Mouse (Mus musculus) ovary, postnatal 36 days (tissue): ENCODE results near the gene Eps15.
A peak's percentile ranks its signal among the peaks of the same experiment; 100 is the strongest.

Experiments
- DNase-seq: peaks from one replicate; pipeline ENCODE4 v3.0.0; 2022; ENCODE audit warnings: low spot score, mixed read lengths

The Eps15 gene

DNA sequence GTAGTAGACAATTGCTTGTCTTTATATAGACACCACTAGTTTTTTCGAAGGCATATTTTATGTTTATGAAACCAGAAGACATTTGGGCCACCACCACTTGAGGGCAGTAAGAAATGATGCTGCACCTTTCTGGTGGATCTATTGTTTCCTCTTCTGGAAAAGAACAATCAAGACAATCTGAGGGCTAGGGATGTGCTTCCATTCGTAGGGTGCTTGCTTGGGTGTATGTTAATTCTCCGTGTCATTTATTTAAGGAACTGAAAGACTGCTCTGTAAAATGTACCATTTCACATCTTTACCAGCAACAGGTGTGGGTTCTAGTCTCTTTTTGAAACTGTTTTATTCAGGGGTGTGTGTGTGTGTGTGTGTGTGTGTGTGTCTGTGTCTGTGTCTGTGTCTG is 11.2 kb upstream of the Eps15 start:
- DNase-seq, result no peak

DNA sequence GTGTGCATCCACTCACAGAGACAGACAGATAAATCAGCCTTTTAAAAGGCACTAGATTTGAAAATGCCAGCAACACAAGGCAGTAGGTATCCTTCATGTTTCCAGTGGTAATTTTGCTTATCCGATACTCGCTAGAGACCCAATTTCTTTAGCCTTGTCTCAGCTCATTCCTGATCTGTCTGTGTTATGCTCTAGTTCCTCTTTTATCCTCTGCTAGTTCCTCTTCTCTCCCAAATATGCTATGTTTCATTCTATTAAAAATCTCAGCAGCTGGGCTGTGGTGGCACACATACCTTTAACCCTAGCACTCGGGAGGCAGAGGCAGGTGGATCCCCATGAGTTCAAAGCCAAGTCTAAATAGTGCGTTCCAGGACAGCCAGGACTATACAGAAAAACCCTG is 8.3 kb upstream of the Eps15 start:
- DNase-seq, result no peak

DNA sequence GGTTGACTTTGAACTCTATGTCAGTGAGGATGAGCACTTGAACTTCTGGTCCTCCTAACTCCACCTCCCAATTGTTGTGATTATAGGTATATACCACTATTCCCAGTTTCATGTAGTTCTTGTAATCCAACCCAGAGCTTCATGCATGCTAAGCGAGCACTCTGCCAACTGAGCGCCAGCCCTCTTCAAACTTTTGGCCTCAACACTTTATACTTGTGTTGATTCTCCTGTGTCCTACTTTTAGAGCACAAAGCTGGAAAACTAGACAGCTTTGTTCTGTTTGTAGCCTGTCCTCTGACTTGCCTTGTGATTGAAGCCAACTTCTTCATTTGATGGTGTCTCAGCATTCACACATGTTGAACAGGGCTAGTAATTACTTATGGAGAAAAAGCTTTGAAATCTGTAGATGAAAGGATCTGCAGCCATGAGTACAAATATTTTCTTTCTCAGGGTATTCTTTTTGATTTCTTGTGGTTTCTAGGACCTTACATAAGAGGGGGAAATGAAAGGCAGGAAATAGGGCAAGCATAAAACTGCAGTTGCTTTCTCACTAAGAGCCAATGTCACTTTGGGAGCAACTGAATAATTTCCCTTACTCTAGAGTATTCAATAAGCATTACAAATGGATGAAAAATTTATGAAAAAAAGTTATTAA is 6.4 kb upstream of the Eps15 start:
- DNase-seq, result no peak

DNA sequence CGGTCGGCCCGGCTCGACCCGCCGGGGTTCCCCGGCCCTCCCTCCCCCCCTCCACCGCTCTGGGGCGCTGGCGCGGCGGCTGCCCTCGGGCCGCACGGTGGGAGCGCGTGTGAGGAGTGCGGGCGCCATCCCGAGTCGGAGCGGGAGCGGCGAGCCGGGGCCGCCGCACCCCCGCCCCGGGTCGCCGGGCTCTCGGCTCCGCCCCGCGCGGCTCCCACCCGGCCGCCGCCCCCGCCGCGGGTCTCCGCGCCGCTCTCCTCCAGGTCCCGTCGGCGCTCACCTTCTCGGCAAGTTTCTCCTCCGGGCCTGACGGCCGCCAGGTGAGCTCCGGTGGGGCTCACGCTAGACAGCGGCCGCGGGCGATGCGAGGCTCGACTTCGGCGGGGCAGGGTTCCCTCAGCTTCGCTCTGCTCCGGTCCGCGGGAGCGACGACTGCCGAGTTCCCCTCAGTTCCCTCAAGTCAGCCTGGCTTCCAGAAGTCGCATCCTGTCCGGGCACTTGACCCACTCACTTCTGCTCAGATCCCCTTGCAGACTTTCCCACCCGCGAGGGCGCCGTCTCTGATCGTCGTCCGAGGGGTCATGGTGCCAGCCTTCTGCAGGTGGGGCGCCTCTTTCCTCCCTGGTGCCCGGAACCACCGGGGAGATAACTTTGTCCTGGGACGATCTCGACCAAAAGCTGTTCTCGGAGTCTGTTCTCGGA is 542 bp downstream of the Eps15 start:
- DNase-seq, result no peak

DNA sequence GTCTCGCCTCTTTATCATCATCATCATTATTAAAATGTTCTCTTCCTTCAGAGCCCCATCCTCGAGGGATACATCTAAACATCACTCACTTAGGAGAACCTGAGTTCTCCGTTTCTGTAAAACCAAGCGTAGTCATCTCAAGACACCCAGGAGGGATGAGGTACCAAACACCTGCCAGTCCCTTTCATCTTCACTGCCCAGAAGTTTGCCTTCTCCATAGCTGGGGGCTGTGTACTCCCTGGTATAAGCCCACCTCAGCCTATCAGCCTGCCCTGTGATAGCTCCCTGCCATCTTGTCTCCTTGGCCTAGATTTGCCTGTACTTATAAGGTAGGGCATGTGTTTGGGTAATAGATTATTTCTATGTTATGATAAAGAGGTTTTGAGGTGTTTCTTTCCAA is 1.1 kb downstream of the Eps15 start:
- no peak for DNase-seq

DNA sequence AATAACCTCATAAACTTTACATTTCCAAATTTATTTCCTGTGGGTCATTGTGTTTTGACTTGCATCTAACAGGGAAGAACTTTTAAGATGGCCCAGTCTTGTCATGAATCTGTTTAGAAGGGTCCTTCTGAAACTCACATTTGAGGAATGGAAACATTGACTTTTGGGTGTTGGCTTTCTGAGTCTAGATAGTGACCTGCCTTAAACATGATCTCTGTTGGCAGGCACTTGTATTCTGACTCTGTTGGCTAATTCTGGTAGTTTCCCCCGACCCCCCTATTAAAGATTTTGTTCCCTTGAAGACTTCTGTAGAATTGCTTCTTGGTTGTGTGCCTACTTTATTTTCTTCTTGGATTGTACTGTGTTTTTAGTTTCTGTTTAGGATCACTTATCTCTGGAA is 1.9 kb downstream of the Eps15 start:
- DNase-seq, result no peak

DNA sequence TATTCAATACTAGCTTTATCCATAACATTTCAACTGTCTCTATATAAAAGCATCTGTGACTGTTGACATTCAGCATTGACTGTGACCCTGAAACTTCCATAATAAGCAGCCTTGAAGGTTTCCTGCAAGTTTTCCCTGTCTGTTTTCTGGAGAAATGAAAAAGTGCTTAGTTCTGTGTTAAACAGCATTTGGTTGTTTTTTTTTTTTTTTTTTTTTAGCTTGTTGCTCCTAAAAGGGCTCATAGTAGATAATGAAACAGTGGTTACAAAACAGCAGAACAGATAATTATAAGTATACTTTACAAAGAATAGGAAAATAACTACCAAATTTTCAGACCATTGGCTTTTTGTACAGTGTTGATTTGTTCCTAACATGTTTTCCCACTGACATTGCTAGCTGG is 14.6 kb downstream of the Eps15 start:
- no peak for DNase-seq

DNA sequence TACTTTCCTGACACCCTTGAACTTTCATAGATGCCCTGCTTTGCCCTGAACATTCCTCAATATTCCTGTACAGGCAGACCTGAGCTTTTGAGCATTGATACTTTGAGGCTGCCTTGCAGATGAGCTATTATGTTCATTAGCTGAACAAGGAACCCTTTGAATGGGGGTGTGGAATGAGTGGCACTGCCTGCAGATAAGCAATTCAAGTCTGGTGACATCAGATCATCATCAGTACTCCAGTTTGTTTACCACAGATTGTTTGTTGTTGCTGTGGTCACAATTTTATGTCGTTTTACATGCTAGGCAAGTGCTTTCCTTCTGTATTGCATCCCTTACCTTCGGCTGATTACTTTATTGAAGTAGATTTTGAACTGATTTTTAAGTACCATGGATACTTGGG is 16.4 kb downstream of the Eps15 start:
- DNase-seq, result no peak

DNA sequence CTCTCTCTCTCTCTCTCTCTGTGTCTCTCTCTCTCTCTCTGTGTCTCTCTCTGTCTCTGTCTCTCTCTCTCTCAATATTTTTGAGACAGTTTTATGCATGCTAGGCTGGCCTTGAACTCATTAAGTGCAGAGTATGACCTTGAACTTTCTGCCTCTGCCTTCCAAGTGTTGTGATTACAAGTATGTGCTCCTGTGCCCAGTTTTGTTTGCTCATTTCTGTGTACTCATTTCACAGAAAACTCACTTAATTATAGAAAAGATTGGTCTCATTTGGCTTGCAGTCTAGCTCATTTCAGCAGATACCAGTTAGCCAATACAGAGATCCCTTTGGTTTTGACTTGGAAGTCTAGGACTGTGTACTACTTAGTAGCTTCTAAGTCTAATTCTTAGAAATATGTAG is 19.1 kb downstream of the Eps15 start:
- DNase-seq, result no peak

DNA sequence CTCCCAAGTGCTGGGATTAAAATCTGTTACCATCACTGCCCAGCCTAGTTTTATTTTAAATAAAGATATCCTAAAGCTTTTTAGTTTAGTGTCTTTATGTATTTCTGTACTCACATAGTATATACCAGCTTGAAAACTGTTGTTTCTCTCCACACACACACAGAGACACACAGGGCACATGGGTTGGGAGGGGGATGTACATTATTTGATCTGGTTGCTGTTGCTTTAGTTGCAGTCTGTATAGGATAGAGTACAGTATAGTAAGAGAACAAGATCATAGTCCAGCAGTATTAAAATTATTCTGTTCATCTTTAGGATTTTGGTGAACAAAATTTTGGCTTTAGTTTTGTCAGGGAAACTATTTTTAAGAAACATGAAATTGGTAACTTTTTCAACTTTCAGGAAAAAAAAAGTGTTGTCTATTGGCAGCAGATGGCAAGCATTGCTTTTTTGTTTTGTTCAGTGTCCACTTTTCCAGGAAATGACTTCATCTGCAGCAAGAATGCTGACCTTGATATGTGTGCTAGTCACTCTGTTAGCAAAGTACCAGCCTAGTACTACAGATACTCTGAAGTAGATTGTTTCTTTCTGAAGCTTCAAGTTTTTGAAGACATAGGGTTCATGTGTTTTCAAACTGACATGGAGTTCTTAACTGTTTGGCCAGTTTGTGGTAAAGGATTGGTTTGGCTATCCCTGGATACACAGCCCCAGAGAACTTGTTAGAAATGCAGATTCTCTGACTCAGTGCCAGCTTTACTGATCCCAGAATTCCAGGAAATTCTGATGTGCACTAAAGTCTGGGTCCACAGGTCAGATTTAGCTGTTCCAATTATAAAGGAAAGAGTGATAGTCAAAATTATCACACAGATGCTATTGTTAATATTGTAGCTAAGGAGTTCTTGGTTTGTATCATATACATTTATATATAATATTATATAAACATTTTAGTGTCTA is 37.1 kb downstream of the Eps15 start:
- no peak for DNase-seq

DNA sequence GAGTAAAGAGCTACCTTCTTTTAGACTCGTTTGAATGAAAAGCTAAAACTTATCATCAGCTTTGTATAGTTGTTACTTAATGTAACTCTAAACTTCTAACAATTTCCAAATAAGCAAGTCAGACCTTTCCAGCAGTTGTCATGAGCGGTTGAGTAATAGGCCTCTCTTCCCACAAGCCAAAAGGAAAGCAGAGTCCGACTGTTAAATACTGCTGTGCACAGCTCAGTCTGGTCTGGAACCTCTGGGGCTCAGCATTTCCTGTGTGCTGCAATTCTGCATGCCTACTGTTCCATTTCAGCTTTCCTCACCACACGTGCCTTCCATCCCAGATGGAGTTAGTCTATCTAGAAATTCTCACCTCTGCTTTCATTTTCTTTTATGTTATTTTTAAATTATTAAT is 56.7 kb downstream of the Eps15 start:
- DNase-seq, result no peak

DNA sequence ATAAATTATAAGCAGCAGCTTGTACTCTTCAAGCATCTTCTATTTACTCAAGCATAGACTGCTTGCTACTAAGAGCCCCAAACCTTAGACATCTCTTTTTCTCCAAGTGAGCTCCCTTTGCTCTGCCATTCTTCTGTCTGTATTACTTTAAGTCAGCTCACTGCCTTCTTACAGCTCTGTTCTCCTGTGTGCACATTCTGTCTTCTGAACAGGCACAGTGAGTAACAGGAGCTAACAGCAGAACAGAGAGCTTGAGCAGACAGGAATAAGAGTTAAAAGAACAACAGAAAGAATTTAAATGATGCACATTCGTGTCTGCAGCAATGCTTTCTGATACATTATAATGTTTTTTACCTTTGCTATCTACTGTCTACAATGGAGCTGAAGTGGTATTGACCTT is 61.2 kb downstream of the Eps15 start:
- DNase-seq, result no peak

DNA sequence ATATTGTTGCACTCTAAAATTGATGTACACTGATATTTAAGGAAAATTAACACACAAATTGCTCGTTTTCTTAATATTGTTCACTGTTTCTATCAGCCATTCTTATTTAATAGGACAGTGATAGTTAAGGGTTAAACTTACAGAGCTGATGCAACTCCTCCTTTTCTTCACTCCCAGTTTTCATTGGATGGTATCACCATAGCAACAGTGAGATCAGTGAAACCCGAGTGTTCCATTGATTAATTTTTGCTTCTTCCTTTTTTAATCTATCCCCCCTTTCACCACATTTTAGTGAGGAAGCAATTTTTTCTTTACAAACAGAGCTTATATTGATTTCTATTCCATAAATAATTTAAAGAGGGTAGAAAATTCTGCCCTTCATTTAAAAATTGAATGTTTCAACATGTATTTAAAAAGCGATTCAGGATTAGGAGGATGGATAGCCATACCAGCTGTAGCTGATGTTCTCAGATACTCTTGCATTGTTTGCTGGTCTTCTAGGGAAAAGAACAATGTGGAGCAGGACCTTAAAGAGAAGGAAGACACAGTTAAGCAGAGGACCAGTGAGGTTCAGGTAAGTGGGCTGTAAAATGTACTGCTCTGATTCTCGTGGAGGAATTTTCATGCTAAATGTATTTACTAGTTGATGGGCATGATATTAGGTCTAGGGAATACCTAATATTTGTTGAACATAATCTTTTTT is 62.9 kb downstream of the Eps15 start:
- no peak for DNase-seq

DNA sequence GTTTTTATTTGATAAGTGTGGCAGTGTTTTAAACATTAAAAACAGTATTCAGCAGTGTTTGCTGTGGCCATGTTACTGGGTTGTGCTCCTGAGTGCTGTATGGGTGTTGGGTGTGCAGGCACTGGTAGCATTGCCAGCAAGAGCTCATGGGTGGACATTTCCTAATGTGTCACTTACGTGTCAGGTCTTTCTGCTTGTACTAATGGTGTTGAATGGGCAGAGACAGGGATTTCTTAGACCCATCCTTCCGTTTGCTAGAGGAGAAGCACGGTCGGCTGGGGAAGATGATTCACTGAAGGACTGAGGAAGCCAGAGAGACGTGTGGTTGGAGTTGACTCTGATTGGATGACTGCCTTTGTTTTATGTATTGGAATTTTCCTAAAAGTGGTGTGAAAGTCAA is 63.8 kb downstream of the Eps15 start:
- DNase-seq, result no peak

DNA sequence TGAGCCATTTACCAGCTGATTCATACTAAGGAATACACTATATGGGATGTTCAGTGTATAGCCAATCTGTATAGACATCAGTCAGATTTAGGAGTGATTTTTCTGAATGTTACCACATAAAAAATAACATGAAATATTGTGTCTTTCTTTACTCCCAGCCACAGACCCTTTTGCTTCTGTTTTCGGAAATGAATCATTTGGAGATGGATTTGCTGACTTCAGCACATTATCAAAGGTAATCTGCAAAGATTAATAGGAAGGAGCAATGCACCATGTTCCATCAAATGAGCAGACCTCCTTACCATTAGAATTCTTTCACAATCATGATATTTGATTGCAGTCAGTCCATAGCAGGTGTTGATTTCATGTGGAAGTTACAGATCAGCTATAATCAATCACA is 98.0 kb downstream of the Eps15 start:
- no peak for DNase-seq

DNA sequence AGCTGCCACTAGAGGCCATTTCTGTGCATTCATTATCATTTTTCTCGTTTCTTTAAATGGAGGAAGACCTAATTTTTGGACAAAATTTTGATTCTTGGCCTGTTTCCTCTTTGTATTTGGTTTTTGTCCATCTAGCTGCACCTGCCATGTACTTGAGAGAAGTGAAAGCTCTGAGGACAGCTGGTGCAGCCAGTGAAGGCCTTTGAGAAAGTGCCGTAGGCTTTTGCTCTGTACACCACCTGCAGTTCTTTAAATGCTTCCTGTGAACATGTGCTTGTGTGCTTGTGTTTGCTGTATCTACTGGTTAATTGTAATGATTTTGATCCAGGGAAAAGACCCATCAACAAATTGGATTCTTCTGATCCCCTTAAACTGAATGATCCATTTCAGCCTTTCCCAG is 102.4 kb downstream of the Eps15 start:
- no peak for DNase-seq

DNA sequence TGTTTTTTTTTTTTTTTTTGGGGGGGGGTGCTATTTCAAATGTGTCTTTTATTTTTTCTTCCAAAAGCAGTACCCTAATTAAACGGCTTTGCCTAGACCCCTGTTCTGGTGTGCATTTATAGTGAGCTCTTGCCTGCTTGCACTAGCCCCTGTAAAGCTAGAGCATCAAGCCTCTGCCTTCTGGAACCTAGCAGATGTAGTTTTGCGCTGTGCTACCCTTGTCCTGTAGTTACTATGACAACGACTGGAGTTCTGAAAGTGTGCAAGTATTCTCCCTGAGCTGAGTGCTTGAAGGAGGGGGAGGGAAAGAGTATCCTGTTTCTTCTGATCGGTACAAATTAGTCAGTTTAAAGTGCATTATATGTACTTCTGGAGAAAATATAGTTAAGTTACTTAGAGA is 105.5 kb downstream of the Eps15 start:
- no peak for DNase-seq

DNA sequence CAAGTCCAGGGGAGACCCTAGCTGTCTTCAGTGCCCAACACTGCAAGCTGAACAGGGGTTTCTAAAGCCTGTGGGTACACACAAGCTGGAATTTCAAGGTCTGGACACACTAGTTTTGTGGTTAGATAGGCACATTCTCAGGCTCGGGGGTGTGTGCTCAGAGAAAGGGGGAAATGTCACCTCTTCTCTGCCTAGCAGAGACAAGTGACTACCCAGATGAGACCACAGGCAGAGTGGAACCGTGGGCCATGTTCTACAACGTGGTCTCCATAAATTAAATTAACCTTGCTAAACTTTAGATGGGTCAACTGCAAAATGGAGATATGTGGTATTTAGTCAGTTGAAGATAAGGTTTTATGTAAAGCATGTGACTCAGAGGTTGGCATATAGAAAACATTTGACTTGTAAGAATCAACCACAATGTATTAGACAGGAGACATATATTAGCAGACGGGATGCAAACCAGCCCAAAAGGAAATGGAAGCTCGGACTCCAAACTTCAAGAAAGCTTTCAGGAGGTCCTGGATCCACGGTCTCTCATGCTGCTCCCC is 113.2 kb downstream of the Eps15 start:
- no peak for DNase-seq

DNA sequence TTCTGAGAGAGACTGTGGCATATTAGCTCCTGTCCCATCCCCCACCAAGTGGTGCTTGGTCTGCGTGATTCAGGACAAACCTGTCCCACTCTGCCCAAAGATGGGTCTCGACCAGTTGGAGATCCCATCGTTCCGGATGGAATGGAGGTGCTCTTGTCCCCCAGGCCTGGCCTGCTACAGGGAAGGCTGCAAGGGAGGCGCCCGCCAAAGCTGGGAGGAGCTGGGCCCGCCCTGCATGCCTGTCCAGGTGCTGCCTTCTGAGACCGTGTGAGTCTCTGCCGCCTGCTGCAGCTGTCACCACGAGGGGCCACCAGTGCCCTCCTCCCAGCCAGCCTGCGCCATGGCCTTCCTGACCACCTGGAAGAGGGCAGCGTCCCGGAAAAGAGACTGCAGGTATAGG is 113.8 kb downstream of the Eps15 start:
- DNase-seq, result peak; percentile 29

DNA sequence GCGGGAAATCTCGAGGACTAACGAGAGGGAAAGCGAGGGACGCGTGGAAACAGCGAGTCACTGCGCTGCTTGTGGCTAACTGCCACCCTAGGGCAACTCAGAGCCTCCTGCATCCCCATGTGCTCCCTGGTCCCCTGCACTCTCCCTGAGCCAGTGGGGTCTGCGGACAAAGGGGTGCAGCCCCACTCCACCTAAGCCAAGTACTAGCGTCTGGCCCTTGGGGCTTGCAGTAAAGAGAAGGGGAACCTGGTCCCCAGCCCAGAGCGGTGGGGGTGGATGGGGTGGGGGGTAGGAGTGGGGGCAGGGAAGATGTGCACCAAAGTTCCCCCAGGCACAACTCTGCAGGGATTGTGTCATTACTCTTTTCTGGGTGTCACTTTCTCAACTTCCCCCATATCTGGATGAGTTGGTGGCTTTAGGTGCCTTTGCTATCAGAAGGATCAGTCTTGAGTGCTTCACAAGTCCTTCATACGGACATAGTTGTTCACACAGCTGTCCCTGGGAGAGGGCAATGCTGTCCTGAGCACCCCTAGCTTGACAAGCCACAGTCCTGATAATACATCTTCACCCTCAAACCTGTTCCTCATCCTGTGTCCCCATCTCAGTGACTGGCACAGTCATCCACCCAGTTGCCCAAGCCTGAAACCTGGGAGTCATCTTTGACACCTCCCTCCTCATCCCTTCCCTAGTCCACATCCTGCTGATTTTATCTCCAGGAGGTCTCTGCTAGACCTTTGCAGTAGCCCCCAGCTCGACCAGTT is 114.4 kb downstream of the Eps15 start:
- DNase-seq, result no peak

DNA sequence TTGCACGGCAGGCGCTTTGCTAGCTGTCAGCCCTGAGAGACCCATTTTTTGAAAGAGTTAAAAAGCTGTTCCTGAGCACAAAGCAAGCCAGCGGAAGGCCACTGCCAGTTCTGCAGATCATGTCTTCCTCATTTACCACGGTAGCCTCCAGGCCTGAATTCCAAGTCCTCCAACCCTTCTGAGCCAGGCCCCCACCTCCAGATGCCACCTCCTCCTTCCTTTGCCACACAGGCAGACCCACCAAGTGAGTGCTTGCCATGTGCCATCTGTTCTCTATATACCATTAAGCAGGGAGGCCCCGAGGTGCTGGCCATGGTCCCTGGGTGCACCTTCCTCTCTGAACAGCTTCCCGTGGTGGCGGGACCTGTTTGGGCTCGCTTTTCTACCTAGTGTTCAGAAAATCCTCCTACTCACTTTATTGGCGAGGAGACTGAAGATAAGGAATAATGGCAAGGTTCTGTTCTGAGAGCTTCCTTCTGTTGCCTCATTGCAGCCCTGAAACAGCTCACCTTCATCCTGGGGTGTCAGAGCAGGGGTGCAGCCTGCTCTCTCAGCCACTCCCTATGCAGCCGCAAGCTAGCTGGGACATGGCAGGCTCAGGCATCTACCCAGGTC is 120.4 kb downstream of the Eps15 start:
- DNase-seq, result no peak
